Mouse (Mus musculus) heart, adult 2 months (tissue): ENCODE data around the gene Nhsl1.

Experiments
- CTCF ChIP-seq: fragments of 200-600 bp; IDR thresholded peaks from 2 replicates; pipeline ENCODE4 v1.8.1; 2022; ENCODE audit warnings: antibody characterized with exemption, mild to moderate bottlenecking, moderate library complexity
- EP300 ChIP-seq: fragments of 200-500 bp; IDR thresholded peaks from 2 replicates; pipeline ENCODE4 v1.6.1; 2011; ENCODE audit warnings: low read depth, low read length, control low read depth; ENCODE audit not compliant: insufficient read depth
- POLR2A ChIP-seq: fragments of 200-500 bp; IDR thresholded peaks from 2 replicates; pipeline ENCODE4 v1.6.1; 2011; ENCODE audit warnings: mild to moderate bottlenecking, low read depth, low read length, control low read depth; ENCODE audit not compliant: insufficient read depth

GRCm38 (mm10) chr10:18430141-18430540, 111.4 kb downstream of the Nhsl1 start:
- TF ChIP-seq CTCF (no peak), EP300 (0 out of 2 replicates have a peak, but pooled peaks have one; percentile 57), POLR2A (no peak)
